In genomic region chr16:96753781-96754173, GRCm38 (mm10) we compare ENCODE assay signal across 12 mouse cellular contexts.
A peak's percentile ranks its signal among the peaks of the same experiment; 100 is the strongest.
DNase-seq lines count a peak whose midpoint lies in the region; ATAC-seq lines count a peak whose summit lies in the region.
"Had no signal": no experiment of that assay in that cellular context is flagged by ENCODE, and none has a peak within 500 bp of the region (broad histone marks: within the 10 kb centered on the region; RNA-seq: fewer than 3 reads in every experiment).

No protein-coding gene starts in this region.

- H3K4me2 ChIP-seq in intestine, embryonic 16.5 days (ENCODE audit: low read depth, low read length), result no peak overlapping the region
- no peak overlapping the region for H3K4me2 ChIP-seq in intestine, embryonic 15.5 days (replicated peaks)
- H3K4me2 ChIP-seq: limb, embryonic 13.5 days had no signal

- no peak overlapping the region for H3K9ac ChIP-seq in intestine, embryonic 16.5 days (ENCODE audit: low read depth, low read length)
- H3K9ac ChIP-seq in intestine, embryonic 15.5 days, result no peak overlapping the region
- H3K9ac ChIP-seq: limb, embryonic 13.5 days had no signal

- H3K36me3 ChIP-seq in intestine, embryonic 16.5 days (ENCODE audit: control insufficient read depth, insufficient read depth, low read length), result no peaks in the 10 kb centered on the region
- H3K36me3 ChIP-seq in intestine, embryonic 15.5 days, result no peaks in the 10 kb centered on the region
- H3K36me3 ChIP-seq: limb, embryonic 13.5 days had no signal

- WGBS in intestine, embryonic 16.5 days, result 30% methylated on average over 4 of the region's 4 CpGs
- 32% methylated on average over 4 of the region's 4 CpGs for WGBS in intestine, embryonic 15.5 days

- no peak overlapping the region for H3K27ac ChIP-seq in intestine, embryonic 16.5 days (ENCODE audit: low read length)
- H3K27ac ChIP-seq in intestine, embryonic 15.5 days, result no peak overlapping the region
- H3K27ac ChIP-seq: limb, embryonic 13.5 days; stomach, postnatal 0 days had no signal

- DNase-seq in left cerebral cortex, adult 11 months (ENCODE audit: low spot score), result peak; percentile 22
- DNase-seq in left cerebral cortex, adult 18-20 months (ENCODE audit: low spot score in 2 of 2), result no peak
- DNase-seq in frontal cortex, adult 2 months (ENCODE audit: extremely low spot score in 1 of 2, low spot score in 1 of 2), result peak; percentile 35 to 45
- DNase-seq in layer of hippocampus, postnatal 10 days (ENCODE audit: low spot score in 2 of 2), result peak; percentile 41 to 54
- DNase-seq in right cerebral cortex, adult 2 months (ENCODE audit: low spot score in 2 of 2), result peak; percentile 19 to 23
- no peak for DNase-seq in kidney, adult 18-20 months
- DNase-seq: lung, postnatal 10 days had no signal

- no peaks in the 10 kb centered on the region for H3K27me3 ChIP-seq in intestine, embryonic 16.5 days (replicated peaks; ENCODE audit: control insufficient read depth, insufficient read depth, low read length)
- H3K27me3 ChIP-seq in intestine, embryonic 15.5 days (replicated peaks), result no peaks in the 10 kb centered on the region; the same call in 1 of the 2 replicates

- H3K4me3 ChIP-seq in intestine, embryonic 16.5 days (ENCODE audit: low read length), result no peak overlapping the region
- no peak overlapping the region for H3K4me3 ChIP-seq in intestine, embryonic 15.5 days (replicated peaks)
- H3K4me3 ChIP-seq: limb, embryonic 13.5 days; myocyte had no signal

- H3K9me3 ChIP-seq in intestine, embryonic 16.5 days (ENCODE audit: control insufficient read depth, low read length), result no peaks in the 10 kb centered on the region
- H3K9me3 ChIP-seq in intestine, embryonic 15.5 days, result no peaks in the 10 kb centered on the region
- H3K9me3 ChIP-seq: limb, embryonic 13.5 days had no signal

- ATAC-seq in intestine, embryonic 16.5 days, result no peak
- no peak for ATAC-seq in intestine, embryonic 15.5 days

- no peaks in the 10 kb centered on the region for H3K4me1 ChIP-seq in intestine, embryonic 16.5 days (ENCODE audit: control insufficient read depth, insufficient read depth, low read length)
- no peaks in the 10 kb centered on the region for H3K4me1 ChIP-seq in intestine, embryonic 15.5 days (replicated peaks)

Comparison
In these comparisons a context has a peak if more than half of its experiments do, and no peak if none do; other contexts are left out.
1. DNase-seq: peak in left cerebral cortex, adult 11 months (single experiment), frontal cortex, adult 2 months (2 of 2), layer of hippocampus, postnatal 10 days (2 of 2) and right cerebral cortex, adult 2 months (2 of 2); none in left cerebral cortex, adult 18-20 months (0 of 2) and kidney, adult 18-20 months (single experiment).